Mouse (Mus musculus) embryonic fibroblast, embryonic 13.5 days (primary cell): ENCODE data around the gene Snap29.

Experiments
- CTCF ChIP-seq: IDR thresholded peaks from 2 replicates; pipeline ENCODE4 v1.5.1; 2011; ENCODE audit warnings: mild to moderate bottlenecking, control low read depth, low read length, moderate library complexity, borderline replicate concordance; ENCODE audit not compliant: insufficient read depth
- POLR2A ChIP-seq: IDR thresholded peaks from 2 replicates; pipeline ENCODE4 v1.6.1; 2011; ENCODE audit warnings: low read depth, mild to moderate bottlenecking, control low read depth, low read length, moderate library complexity

GRCm38 (mm10) chr16:17423021-17423420 is 17.2 kb downstream of the Snap29 start:
- TF ChIP-seq POLR2A (no peak), CTCF (no peak)
